Mouse (Mus musculus) limb, embryonic 10.5 days (tissue): ENCODE data around the gene Serpinb1c. TPM values are rescaled to one million over a fixed set of nuclear protein-coding genes. Genes with fewer than 3 reads are reported as not detected.
"Not testable (repeated sequence)": the region's sequence is repeated elsewhere in the genome, so short reads cannot be mapped to it uniquely, and the experiment has no call there.

ENCODE experiments used
- DNase-seq: peaks from one replicate; pipeline ENCODE4 v3.0.0-alpha.2; 2017; ENCODE audit warnings: low spot score
- H3K27ac ChIP-seq: fragments of 300-500 bp; sonication (generic); 2 replicates; pipeline ENCODE4 v1.5.1; 2016; ENCODE audit warnings: mild to moderate bottlenecking
- H3K27me3 ChIP-seq: fragments of 300-500 bp; sonication (generic); 2 replicates; pipeline ENCODE4 v1.6.1; 2016; ENCODE audit warnings: low read depth, mild to moderate bottlenecking; ENCODE audit not compliant: poor library complexity, severe bottlenecking
- H3K36me3 ChIP-seq: fragments of 300-500 bp; sonication (generic); 2 replicates; pipeline ENCODE4 v1.6.1; 2016; ENCODE audit warnings: mild to moderate bottlenecking, moderate library complexity
- H3K4me1 ChIP-seq: fragments of 300-500 bp; sonication (generic); 2 replicates; pipeline ENCODE4 v1.6.1; 2016
- H3K4me3 ChIP-seq: fragments of 300-500 bp; sonication (generic); 2 replicates; pipeline ENCODE4 v1.5.1; 2016; ENCODE audit warnings: mild to moderate bottlenecking, moderate library complexity
- H3K9me3 ChIP-seq: fragments of 300-500 bp; sonication (generic); replicated peaks from 2 replicates; pipeline ENCODE4 v1.6.1; 2016; ENCODE audit warnings: mild to moderate bottlenecking
- WGBS: fragments of 180-500 bp; shearing (Covaris S2); methylation state at CpG from one replicate; pipeline ENCODE4 v1.1.7; 2016; 5-methylcytosine and 5-hydroxymethylcytosine counted together
- polyA plus RNA-seq: library from polyadenylated mRNA; unstranded; fragments of >200 nt; fragmentation: Nextera tagmentation; extraction: Ambion mirVana; gene quantifications from 2 replicates; pipeline ENCODE4 v1.2.1, GENCODE M21; 2016

Serpinb1c gene
- not detected in 2 replicates for polyA plus RNA-seq

- H3K27me3 ChIP-seq = no peaks in the 10 kb centered on the region
- no peak for DNase-seq
- WGBS = 72% methylated on average over 2 of the region's 2 CpGs
- H3K4me1 ChIP-seq = no peaks in the 10 kb centered on the region
- no peaks in the 10 kb centered on the region for H3K36me3 ChIP-seq
- H3K27ac ChIP-seq = no peak within 1 kb of the TSS
- H3K9me3 ChIP-seq = no peaks in the 10 kb centered on the region
- no peak within 1 kb of the TSS for H3K4me3 ChIP-seq
Observed at GRCm38 (mm10) chr13:32898111-32898510, at the start of gene Serpinb1c. Serpinb1c (minus strand) TSS chr13:32898211.

GRCm38 (mm10) chr13:32939191-32939590 lies 41.2 kb upstream of the Serpinb1c start:
- not testable (repeated sequence) for H3K27me3 ChIP-seq, H3K27ac ChIP-seq, H3K36me3 ChIP-seq, H3K4me3 ChIP-seq, H3K4me1 ChIP-seq, H3K9me3 ChIP-seq, DNase-seq
- 83% methylated on average over 3 of the region's 3 CpGs for WGBS

DNA sequence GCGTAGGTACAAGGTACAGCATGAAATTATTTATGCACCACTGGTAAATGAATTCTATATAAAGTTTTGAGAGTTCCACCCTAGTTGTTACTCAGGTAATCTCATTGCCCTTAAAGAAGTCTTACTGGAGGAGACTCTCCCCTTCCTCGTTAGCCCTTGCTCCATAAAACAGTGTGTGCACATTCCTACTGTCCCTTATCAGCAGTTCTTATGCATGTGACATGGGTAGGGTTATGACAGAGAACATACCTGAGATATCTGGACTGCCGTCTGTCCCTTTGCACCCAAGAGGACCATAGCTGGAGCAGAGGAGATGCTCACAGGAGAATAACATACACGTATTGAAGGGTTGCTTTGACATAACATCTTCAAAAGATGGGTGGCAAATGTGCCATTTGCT lies 40.3 kb upstream of the Serpinb1c start:
- H3K27me3 ChIP-seq, H3K4me3 ChIP-seq: not testable (repeated sequence)
- 88% methylated on average over 4 of the region's 4 CpGs for WGBS

GRCm38 (mm10) chr13:32934706-32935381 lies 36.8 kb upstream of the Serpinb1c start:
- DNase-seq = no peak
- Histone ChIP-seq H3K27ac (no peak overlapping the region), H3K9me3 (no peaks in the 10 kb centered on the region), H3K4me3 (no peak overlapping the region), H3K27me3 (no peaks in the 10 kb centered on the region), H3K36me3 (no peaks in the 10 kb centered on the region), H3K4me1 (no peaks in the 10 kb centered on the region)
- WGBS = 41% methylated on average over 1 of the region's 1 CpGs

More for the DNA sequence above, 40.3 kb upstream of the Serpinb1c start:
- not testable (repeated sequence) for DNase-seq, H3K36me3 ChIP-seq, H3K27ac ChIP-seq, H3K4me1 ChIP-seq, H3K9me3 ChIP-seq

DNA sequence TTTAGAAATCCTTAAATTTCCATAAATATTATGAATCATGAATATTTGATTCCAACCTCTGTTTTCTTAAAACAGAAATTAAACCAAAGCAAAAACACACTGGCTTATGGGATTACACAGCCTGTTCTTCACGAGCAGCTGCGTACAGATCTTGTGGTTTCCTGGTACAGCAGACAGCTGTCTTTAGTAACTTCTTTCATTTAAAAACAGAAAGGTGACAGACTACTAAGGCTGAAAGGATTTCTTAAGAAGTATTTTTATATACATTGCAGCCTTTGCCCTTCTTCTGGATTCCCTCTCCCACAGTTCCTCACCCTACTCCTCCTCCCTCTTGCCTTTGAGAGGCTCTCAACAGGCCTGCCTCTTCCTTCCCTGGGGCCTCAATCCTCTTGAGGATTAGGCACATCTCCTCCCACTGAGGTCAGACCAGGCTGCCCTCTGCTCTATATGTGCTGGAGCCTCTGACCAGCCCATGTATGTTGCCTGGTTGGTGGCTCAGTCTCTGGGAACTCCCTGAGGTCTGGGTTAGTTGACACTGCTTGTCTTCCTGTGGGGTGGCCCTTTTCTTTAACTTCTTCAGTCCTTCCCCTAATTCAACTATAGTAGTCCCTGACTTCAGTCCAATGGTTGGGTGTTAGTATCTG lies 31.2 kb upstream of the Serpinb1c start:
- Histone ChIP-seq H3K4me3 (no peak overlapping the region), H3K27me3 (no peaks in the 10 kb centered on the region), H3K4me1 (no peaks in the 10 kb centered on the region), H3K9me3 (no peaks in the 10 kb centered on the region), H3K36me3 (no peaks in the 10 kb centered on the region), H3K27ac (no peak overlapping the region)
- DNase-seq = no peak
- WGBS = 85% methylated on average over 2 of the region's 2 CpGs

DNA sequence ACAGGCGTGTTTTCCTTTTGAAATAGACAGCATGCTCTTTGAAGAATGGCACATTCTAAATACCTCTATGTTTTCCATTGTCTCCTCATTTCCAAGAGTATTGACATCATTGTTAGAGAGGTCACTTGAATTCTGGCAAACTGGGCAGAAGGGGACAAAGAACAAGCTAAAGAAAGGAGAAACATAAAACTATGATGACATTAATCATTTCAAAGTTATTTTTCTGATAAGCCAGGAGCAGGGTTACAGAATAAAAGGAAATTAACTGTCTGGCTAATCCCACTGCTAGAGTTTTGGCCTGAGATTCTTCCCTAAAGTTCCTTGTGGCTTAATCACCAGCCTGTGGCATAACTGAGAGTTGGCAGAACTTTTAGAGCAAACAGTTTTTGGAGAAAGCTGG lies 29.2 kb upstream of the Serpinb1c start:
- H3K27ac ChIP-seq = no peak overlapping the region
- WGBS = 87% methylated on average over 1 of the region's 1 CpGs
- H3K36me3 ChIP-seq = no peaks in the 10 kb centered on the region
- no peaks in the 10 kb centered on the region for H3K9me3 ChIP-seq
- no peaks in the 10 kb centered on the region for H3K27me3 ChIP-seq
- no peaks in the 10 kb centered on the region for H3K4me1 ChIP-seq
- no peak for DNase-seq
- H3K4me3 ChIP-seq = no peak overlapping the region

DNA sequence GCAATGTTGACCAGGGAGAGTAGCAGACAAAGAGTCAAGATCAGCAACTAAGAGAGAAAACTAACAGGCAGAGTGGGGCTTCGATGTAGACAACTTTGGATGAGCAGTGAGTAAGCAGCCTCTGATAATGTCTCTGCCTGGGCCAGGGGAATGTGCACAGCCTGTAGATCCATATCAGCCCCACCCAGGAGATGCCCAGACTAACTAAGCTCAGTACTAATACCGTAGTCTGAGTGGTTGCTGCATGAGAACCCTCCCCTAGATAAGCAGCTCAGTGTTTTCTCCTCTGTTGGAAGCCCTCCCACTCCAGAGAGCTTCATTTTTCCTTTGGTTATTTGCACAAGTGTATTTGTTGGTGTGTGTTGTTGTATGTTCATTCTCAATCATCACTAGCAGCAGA lies 28.6 kb upstream of the Serpinb1c start:
- no peak for DNase-seq
- 88% methylated on average over 2 of the region's 2 CpGs for WGBS

DNA sequence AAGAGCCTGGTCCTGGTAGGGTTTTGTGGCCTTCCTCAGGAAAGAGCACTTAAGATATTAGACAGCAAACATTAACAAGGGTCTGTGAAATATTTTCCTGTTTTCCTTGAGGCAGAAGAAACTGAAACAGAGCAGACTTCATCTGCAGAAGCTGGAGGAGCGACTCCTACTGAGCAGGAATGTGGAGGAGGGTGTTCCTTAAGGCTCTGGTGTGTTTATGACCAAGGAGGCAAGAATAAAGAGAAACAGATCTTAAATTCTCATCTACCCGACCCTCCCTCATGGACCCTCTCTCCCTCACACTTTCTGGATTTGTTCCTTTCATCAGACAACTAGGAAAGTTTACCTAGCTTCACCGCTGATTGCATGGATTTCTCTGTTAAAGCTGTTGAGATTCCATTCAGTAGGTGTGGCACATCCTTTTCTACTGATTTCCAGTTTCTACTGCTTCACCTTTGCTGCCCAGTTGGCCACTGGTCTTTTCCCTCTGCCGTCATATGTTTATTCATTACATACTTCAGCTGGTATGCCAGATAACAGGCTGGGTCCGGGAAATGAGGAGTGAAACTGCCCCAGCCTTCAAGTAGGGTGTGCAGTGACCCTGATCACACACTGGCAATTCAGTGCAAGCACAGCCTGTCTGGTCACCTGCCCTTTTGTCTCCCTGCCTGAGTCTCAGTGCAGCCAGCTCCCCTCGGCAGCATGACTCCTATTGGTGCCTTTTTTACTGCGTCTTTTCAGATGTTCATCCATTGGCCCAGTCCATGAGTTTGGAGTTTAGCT lies 26.8 kb upstream of the Serpinb1c start:
- no peak overlapping the region for H3K27ac ChIP-seq
- no peaks in the 10 kb centered on the region for H3K36me3 ChIP-seq
- DNase-seq = no peak
- 68% methylated on average over 7 of the region's 7 CpGs for WGBS
- H3K9me3 ChIP-seq = no peaks in the 10 kb centered on the region
- H3K27me3 ChIP-seq = no peaks in the 10 kb centered on the region
- H3K4me1 ChIP-seq = no peaks in the 10 kb centered on the region
- H3K4me3 ChIP-seq = no peak overlapping the region

More for the DNA sequence above, 28.6 kb upstream of the Serpinb1c start:
- Histone ChIP-seq H3K4me1 (no peaks in the 10 kb centered on the region), H3K4me3 (no peak overlapping the region), H3K27ac (no peak overlapping the region), H3K9me3 (no peaks in the 10 kb centered on the region), H3K27me3 (no peaks in the 10 kb centered on the region), H3K36me3 (no peaks in the 10 kb centered on the region)

- no peaks in the 10 kb centered on the region for H3K4me1 ChIP-seq
- no peaks in the 10 kb centered on the region for H3K27me3 ChIP-seq
- no peak overlapping the region for H3K4me3 ChIP-seq
- H3K9me3 ChIP-seq = no peaks in the 10 kb centered on the region
- no peak overlapping the region for H3K27ac ChIP-seq
- DNase-seq = no peak
- no peaks in the 10 kb centered on the region for H3K36me3 ChIP-seq
Observed at GRCm38 (mm10) chr13:32922622-32923021, 24.6 kb upstream of the Serpinb1c start.

GRCm38 (mm10) chr13:32912770-32913380 lies 14.9 kb upstream of the Serpinb1c start:
- Histone ChIP-seq H3K9me3 (no peaks in the 10 kb centered on the region), H3K27me3 (no peaks in the 10 kb centered on the region), H3K4me1 (peaks cover 6% of the 10 kb centered on the region), H3K4me3 (no peak overlapping the region), H3K36me3 (no peaks in the 10 kb centered on the region), H3K27ac (no peak overlapping the region)
- DNase-seq = no peak

- no peaks in the 10 kb centered on the region for H3K27me3 ChIP-seq
- WGBS = 92% methylated on average over 3 of the region's 3 CpGs
- no peak overlapping the region for H3K27ac ChIP-seq
- H3K4me1 ChIP-seq = peaks cover 6% of the 10 kb centered on the region
- no peak overlapping the region for H3K4me3 ChIP-seq
- no peak for DNase-seq
- no peaks in the 10 kb centered on the region for H3K36me3 ChIP-seq
- no peaks in the 10 kb centered on the region for H3K9me3 ChIP-seq
Observed at GRCm38 (mm10) chr13:32908182-32908581, 10.2 kb upstream of the Serpinb1c start.

GRCm38 (mm10) chr13:32903211-32903873 lies 5.3 kb upstream of the Serpinb1c start:
- Histone ChIP-seq H3K4me3 (no peak overlapping the region), H3K27ac (no peak overlapping the region), H3K27me3 (no peaks in the 10 kb centered on the region), H3K4me1 (no peaks in the 10 kb centered on the region), H3K36me3 (no peaks in the 10 kb centered on the region), H3K9me3 (no peaks in the 10 kb centered on the region)
- DNase-seq = peak; percentile 94
- WGBS = 35% methylated on average over 8 of the region's 8 CpGs
